Mouse (Mus musculus) small intestine, adult 2 months (tissue): Measurements from ENCODE around the gene Arhgap29. TPM values are rescaled to one million over a fixed set of nuclear protein-coding genes. Genes with fewer than 3 reads are reported as not detected.

Experiments used
- H3K27ac ChIP-seq: fragments of 200-500 bp; 2 replicates; pipeline ENCODE4 v1.5.1; 2012; ENCODE audit warnings: low read depth, low read length, control low read depth, inconsistent platforms; ENCODE audit not compliant: insufficient read depth
- H3K27me3 ChIP-seq: fragments of 200-500 bp; 2 replicates; pipeline ENCODE4 v1.6.1; 2012; ENCODE audit warnings: mild to moderate bottlenecking, moderate library complexity, low read length, inconsistent platforms; ENCODE audit not compliant: control insufficient read depth, insufficient read depth
- H3K36me3 ChIP-seq: fragments of 200-500 bp; 2 replicates; pipeline ENCODE4 v1.6.1; 2012; ENCODE audit warnings: mild to moderate bottlenecking, low read length, control low read depth, inconsistent platforms; ENCODE audit not compliant: control insufficient read depth, insufficient read depth
- H3K4me1 ChIP-seq: fragments of 200-500 bp; 2 replicates; pipeline ENCODE4 v1.6.1; 2012; ENCODE audit warnings: low read length, inconsistent platforms, mixed read lengths; ENCODE audit not compliant: control insufficient read depth, insufficient read depth, insufficient read length
- H3K4me3 ChIP-seq: fragments of 200-500 bp; 2 replicates; pipeline ENCODE4 v1.5.1; 2012; ENCODE audit warnings: low read depth, mild to moderate bottlenecking, control low read depth, inconsistent platforms, low read length, moderate library complexity
- CTCF ChIP-seq: fragments of 200-500 bp; IDR thresholded peaks from 2 replicates; pipeline ENCODE4 v1.5.1; 2012; ENCODE audit warnings: low read depth, mild to moderate bottlenecking, control low read depth, inconsistent platforms, low read length, moderate library complexity, mixed read lengths; ENCODE audit not compliant: insufficient replicate concordance, insufficient read length; ENCODE audit errors: extremely low read depth
- POLR2A ChIP-seq: fragments of 200-500 bp; IDR thresholded peaks from 2 replicates; pipeline ENCODE4 v1.6.1; 2012; ENCODE audit warnings: low read depth, mild to moderate bottlenecking, control low read depth, inconsistent platforms, low read length, moderate library complexity
- WGBS: fragments of 180-500 bp; shearing (Covaris S2); methylation state at CpG from one replicate; pipeline ENCODE4 v1.1.7; 2018; 5-methylcytosine and 5-hydroxymethylcytosine counted together
- polyA plus RNA-seq: library from polyadenylated mRNA; depleted of rRNA; stranded (reverse); fragments of >200 nt; gene quantifications from 2 replicates; pipeline ENCODE4 v1.2.3, GENCODE M21; 2012

Gene Arhgap29
- polyA plus RNA-seq, 1 experiment = 3.3 TPM

DNA sequence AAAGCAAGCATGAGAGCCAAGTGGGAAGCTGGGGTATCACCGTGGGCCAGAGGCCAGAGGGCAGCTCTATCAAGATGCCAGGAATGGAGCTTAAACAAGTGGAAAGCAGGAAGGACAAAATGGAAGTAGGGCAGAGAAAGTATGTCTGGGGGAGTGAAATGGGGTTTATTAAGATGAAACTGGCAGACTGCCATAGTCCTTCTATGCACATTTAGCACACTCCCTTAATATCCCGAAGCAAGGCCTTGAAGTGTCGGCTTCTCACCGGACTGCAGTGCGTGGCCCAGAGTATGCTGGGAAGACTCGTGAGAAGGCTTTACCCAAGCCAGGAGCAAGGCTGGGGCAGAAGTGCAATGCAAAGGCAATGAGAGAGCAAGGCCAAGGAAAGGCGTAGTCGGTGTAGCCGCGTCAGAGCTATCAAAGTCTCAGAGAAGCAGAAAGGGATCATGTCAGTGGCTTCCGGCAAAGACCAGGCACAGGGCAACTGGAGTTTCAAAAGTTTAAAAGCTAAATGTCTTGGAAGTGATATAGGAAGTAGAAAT, 11.1 kb upstream of the Arhgap29 start:
- H3K27ac ChIP-seq = no peak overlapping the region
- no peaks in the 10 kb centered on the region for H3K4me1 ChIP-seq
- H3K36me3 ChIP-seq = no peaks in the 10 kb centered on the region
- 73% methylated on average over 11 of the region's 11 CpGs for WGBS
- no peak for TF ChIP-seq CTCF
- TF ChIP-seq POLR2A = no peak
- H3K4me3 ChIP-seq = no peak overlapping the region
- H3K27me3 ChIP-seq = no peaks in the 10 kb centered on the region

GRCm38 (mm10) chr3:121945957-121946356, 6.4 kb upstream of the Arhgap29 start:
- Histone ChIP-seq H3K4me1 (no peaks in the 10 kb centered on the region), H3K27ac (no peak overlapping the region), H3K36me3 (no peaks in the 10 kb centered on the region), H3K4me3 (no peak overlapping the region), H3K27me3 (no peaks in the 10 kb centered on the region)
- TF ChIP-seq POLR2A (no peak), CTCF (no peak)
- 69% methylated on average over 2 of the region's 2 CpGs for WGBS

- H3K4me3 ChIP-seq = no peak overlapping the region
- no peak overlapping the region for H3K27ac ChIP-seq
- no peaks in the 10 kb centered on the region for H3K27me3 ChIP-seq
- TF ChIP-seq POLR2A (no peak), CTCF (no peak)
- H3K36me3 ChIP-seq = no peaks in the 10 kb centered on the region
- no peaks in the 10 kb centered on the region for H3K4me1 ChIP-seq
These were observed 5.6 kb upstream of the Arhgap29 start for GRCm38 (mm10) chr3:121946765-121947164.

DNA sequence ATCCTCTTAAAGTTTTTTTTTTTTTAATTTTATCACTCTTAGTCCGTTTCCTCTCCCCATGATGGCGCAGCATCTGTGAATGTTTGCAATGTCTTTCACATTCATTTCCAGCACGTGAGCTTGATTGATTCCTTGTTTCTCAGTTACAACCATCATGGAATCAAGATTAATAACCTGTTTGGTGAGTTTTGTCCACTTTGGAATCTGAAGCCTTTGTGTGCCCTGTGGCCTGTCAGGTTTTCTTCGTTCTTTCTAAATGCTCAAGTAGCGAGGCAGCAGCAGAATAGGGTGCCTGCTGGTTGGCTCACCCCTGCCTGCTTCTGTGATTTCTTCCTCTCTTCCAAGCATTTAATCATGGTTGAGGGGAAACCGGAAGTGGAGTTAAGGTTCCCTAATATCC, 2.2 kb upstream of the Arhgap29 start:
- Histone ChIP-seq H3K4me1 (no peaks in the 10 kb centered on the region; the same call in 1 of the 2 replicates), H3K27ac (no peak overlapping the region), H3K27me3 (0 out of 2 replicates have a peak, but pooled peaks cover 4% of the 10 kb centered on the region), H3K4me3 (no peak overlapping the region), H3K36me3 (no peaks in the 10 kb centered on the region)
- WGBS = 27% methylated on average over 6 of the region's 6 CpGs
- TF ChIP-seq POLR2A = no peak
- TF ChIP-seq CTCF = no peak

DNA sequence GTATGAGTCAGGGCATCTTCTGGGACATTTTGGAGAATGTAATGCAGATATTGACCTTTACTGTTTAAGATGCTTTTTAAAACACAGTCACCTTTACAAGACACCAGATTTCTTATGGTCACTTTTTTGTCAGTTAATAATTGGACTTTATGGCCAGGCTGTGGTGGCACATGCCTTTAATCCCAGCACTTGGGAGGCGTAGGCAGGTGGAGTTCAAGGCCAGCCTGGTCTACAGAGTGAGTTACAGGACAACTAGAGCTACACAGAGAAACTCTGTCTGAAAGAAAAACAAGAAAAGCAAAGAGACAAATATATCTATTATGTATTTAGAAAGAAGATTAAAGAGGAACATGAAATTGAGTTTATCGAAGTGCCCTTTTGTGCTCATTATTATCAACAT, 1.2 kb upstream of the Arhgap29 start:
- TF ChIP-seq POLR2A (no peak), CTCF (no peak)
- Histone ChIP-seq H3K27me3 (0 out of 2 replicates have a peak, but pooled peaks cover 4% of the 10 kb centered on the region), H3K36me3 (no peaks in the 10 kb centered on the region), H3K27ac (no peak overlapping the region), H3K4me1 (no peaks in the 10 kb centered on the region; the same call in none of the 2 replicates), H3K4me3 (no peak overlapping the region)
- WGBS = 79% methylated on average over 2 of the region's 2 CpGs

- Histone ChIP-seq H3K4me1 (no peaks in the 10 kb centered on the region; the same call in none of the 2 replicates), H3K36me3 (no peaks in the 10 kb centered on the region), H3K4me3 (peak overlapping the region; percentile 76), H3K27ac (no peak overlapping the region), H3K27me3 (0 out of 2 replicates have a peak, but pooled peaks cover 4% of the 10 kb centered on the region)
- WGBS = 1% methylated on average over 43 of the region's 44 CpGs
- no peak for TF ChIP-seq CTCF
- no peak for TF ChIP-seq POLR2A
These were observed 700 bp downstream of the Arhgap29 start for GRCm38 (mm10) chr3:121953049-121953432.

DNA sequence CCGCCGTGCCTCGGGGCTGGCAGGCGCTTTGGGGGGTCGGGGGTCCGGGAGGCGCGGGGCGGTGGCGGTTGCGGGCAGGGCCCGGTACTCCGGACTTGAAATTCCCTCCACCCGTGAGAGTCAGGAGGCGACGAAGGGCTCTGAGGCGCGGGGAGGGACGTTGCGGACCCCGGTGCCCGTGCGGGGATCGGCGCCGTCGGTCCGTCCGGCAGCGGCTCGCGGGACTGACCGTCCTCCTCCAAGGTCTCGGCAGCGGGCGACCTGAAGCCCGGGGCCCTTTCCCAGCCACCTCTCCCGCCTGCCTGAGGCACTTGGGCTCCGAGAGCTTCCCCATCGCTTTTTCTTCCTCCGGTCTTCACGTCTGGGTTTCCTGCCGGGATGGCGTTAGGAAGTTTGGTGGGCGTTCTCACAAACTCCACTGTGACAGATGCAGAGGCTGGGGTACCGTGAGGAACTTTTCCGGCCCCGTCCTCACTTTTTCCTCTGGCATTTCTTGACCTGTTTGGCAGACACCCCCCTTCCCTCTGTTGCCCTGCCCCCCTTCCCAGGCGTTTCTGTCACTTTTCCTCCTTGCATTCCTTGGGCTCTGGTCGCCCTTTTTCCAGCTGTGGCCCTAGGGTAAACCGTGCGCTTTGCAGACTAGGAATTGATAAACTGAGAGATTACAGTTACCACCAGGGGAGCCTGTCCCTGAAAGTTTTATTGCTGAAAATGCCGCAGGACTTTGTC, 1.3 kb downstream of the Arhgap29 start:
- peak overlapping the region; percentile 76 for H3K4me3 ChIP-seq
- no peaks in the 10 kb centered on the region for H3K36me3 ChIP-seq
- TF ChIP-seq CTCF = peak; percentile 24; the same call in 1 of the 2 replicates
- TF ChIP-seq POLR2A = no peak
- H3K4me1 ChIP-seq = no peaks in the 10 kb centered on the region; the same call in none of the 2 replicates
- 0 out of 2 replicates have a peak, but pooled peaks cover 4% of the 10 kb centered on the region for H3K27me3 ChIP-seq
- 1% methylated on average over 52 of the region's 53 CpGs for WGBS
- H3K27ac ChIP-seq = no peak overlapping the region; the same call in 1 of the 2 replicates
